Comparison of ENCODE assay signal across 13 mouse cellular contexts in the genomic region with DNA sequence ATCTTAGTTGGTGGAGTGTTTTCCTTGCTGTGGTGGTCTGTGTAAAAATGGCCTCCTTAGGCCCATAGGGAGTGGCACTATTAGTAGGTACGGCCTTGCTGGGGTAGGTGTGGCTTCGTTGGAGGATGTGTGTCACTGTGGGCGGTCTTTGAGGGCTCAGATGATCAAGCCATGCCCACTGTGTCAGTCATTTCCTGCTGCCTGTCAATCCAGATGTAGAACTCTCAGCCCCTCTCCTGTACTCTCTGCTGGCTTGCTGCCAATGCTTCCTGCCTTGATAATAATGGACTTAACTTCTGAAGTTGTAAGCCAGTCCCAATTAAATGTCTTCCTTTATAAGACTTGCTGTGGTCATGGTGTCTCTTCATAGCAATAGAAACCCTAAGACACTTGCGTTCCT.
"Had no signal": no experiment of that assay in that cellular context is flagged by ENCODE, and none has a peak within 500 bp of the region (broad histone marks: within the 10 kb centered on the region; RNA-seq: fewer than 3 reads in every experiment).

No protein-coding gene starts in this region.

- H3K4me1 ChIP-seq: limb, embryonic 10.5 days; lung, embryonic 15.5 days; midbrain, embryonic 15.5 days; neural tube, embryonic 12.5 days had no signal

- H3K36me3 ChIP-seq: limb, embryonic 10.5 days; liver, embryonic 15.5 days; lung, embryonic 15.5 days; midbrain, embryonic 15.5 days; neural tube, embryonic 12.5 days had no signal

- H3K27ac ChIP-seq: left cerebral cortex, adult 2 months; limb, embryonic 10.5 days; liver, embryonic 15.5 days; lung, embryonic 15.5 days; midbrain, embryonic 15.5 days; neural tube, embryonic 12.5 days; stomach, postnatal 0 days had no signal

- H3K9me3 ChIP-seq: limb, embryonic 10.5 days; liver, embryonic 15.5 days; lung, embryonic 15.5 days; midbrain, embryonic 15.5 days; neural tube, embryonic 12.5 days had no signal

- H3K9ac ChIP-seq: liver, embryonic 15.5 days; lung, embryonic 15.5 days; midbrain, embryonic 15.5 days; neural tube, embryonic 12.5 days had no signal

- H3K27me3 ChIP-seq: lung, embryonic 15.5 days; midbrain, embryonic 15.5 days; neural tube, embryonic 12.5 days had no signal

- H3K4me2 ChIP-seq: liver, embryonic 11.5 days; liver, embryonic 15.5 days; lung, embryonic 15.5 days; midbrain, embryonic 11.5 days; midbrain, embryonic 15.5 days; neural tube, embryonic 12.5 days had no signal

- DNase-seq: kidney, adult 8-10 months; kidney, postnatal 25 days; lung, postnatal 36 days; right cerebral cortex, adult 18-20 months had no signal

- H3K4me3 ChIP-seq: left cerebral cortex, adult 2 months; limb, embryonic 10.5 days; liver, embryonic 15.5 days; lung, embryonic 15.5 days; midbrain, embryonic 15.5 days; neural tube, embryonic 12.5 days had no signal

- ATAC-seq: midbrain, embryonic 15.5 days had no signal
